Mouse (Mus musculus) liver, embryonic 13.5 days (tissue): Measurements from ENCODE around the gene Pbrm1. TPM values are rescaled to one million over a fixed set of nuclear protein-coding genes. Genes with fewer than 3 reads are reported as not detected.

Experiments
- ATAC-seq: fragments of 200-750 bp; cut with Nextera tagmentation; 2 replicates; pipeline ENCODE4 v1.8.0; 2017; ENCODE audit warnings: low read depth, mild to moderate bottlenecking, moderate number of reproducible peaks, moderate library complexity
- DNase-seq: peaks from one replicate; pipeline ENCODE4 v3.0.0; 2022
- H3K27ac ChIP-seq: fragments of 300-500 bp; sonication (generic); 2 replicates; pipeline ENCODE4 v1.5.1; 2015; ENCODE audit warnings: moderate library complexity, mild to moderate bottlenecking, inconsistent platforms
- H3K27me3 ChIP-seq: fragments of 300-500 bp; sonication (generic); 2 replicates; pipeline ENCODE4 v1.6.1; 2015; ENCODE audit warnings: mild to moderate bottlenecking, inconsistent platforms
- H3K36me3 ChIP-seq: fragments of 300-500 bp; sonication (generic); 2 replicates; pipeline ENCODE4 v1.6.1; 2015; ENCODE audit warnings: mild to moderate bottlenecking, inconsistent platforms
- H3K4me1 ChIP-seq: fragments of 300-500 bp; sonication (generic); replicated peaks from 2 replicates; pipeline ENCODE4 v1.6.1; 2015; ENCODE audit warnings: inconsistent platforms
- H3K4me2 ChIP-seq: fragments of 300-500 bp; sonication (generic); 2 replicates; pipeline ENCODE4 v1.6.1; 2015; ENCODE audit warnings: inconsistent platforms, mild to moderate bottlenecking, moderate library complexity
- H3K4me3 ChIP-seq: fragments of 300-500 bp; sonication (generic); replicated peaks from 2 replicates; pipeline ENCODE4 v1.5.1; 2015; ENCODE audit warnings: mild to moderate bottlenecking, inconsistent platforms
- H3K9ac ChIP-seq: fragments of 300-500 bp; sonication (generic); 2 replicates; pipeline ENCODE4 v1.6.1; 2015; ENCODE audit warnings: mild to moderate bottlenecking, inconsistent platforms
- H3K9me3 ChIP-seq: fragments of 300-500 bp; sonication (generic); replicated peaks from 2 replicates; pipeline ENCODE4 v1.6.1; 2016; ENCODE audit warnings: inconsistent platforms
- WGBS: fragments of 180-500 bp; shearing (Covaris S2); methylation state at CpG from one replicate; pipeline ENCODE4 v1.1.7; 2015; ENCODE audit not compliant: insufficient replicate concordance; 5-methylcytosine and 5-hydroxymethylcytosine counted together
- polyA plus RNA-seq: library from polyadenylated mRNA; unstranded; fragments of >200 nt; fragmentation: Nextera tagmentation; extraction: Ambion mirVana; gene quantifications from 2 replicates; pipeline ENCODE4 v1.2.1, GENCODE M21; 2015

Gene Pbrm1
- polyA plus RNA-seq, 1 experiment from 2014 or later, result 65.7 TPM

DNA sequence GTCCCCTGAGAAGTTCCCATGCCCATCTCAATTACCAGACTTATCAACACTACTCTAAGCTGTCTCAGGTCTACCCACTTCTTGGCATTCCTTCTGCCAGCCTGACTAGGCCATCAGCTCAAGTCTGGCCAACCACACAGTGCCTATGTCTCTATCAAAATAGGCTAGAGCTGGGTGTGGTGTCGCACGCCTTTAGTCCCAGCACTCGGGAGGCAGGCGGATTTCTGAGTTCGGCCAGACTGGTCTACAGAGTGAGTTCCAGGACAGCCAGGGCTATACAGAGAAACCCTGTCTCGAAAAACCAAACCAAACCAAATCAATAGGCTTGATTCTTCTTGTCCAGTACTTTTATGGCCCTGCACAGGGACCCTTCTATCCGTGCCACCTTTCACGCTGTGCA, 107.9 kb downstream of the Pbrm1 start:
- DNase-seq (no peak), ATAC-seq (no peak)
- Histone ChIP-seq H3K36me3 (peaks cover 25% of the 10 kb centered on the region), H3K27me3 (no peaks in the 10 kb centered on the region), H3K9ac (peak overlapping the region; percentile 67), H3K4me2 (peak overlapping the region; percentile 68), H3K4me3 (peak overlapping the region; percentile 42), H3K9me3 (no peaks in the 10 kb centered on the region), H3K4me1 (peaks cover 64% of the 10 kb centered on the region), H3K27ac (peak overlapping the region; percentile 71)
- 57% methylated on average over 8 of the region's 8 CpGs for WGBS

GRCm38 (mm10) chr14:31128101-31128825, 109.3 kb downstream of the Pbrm1 start:
- 2% methylated on average over 23 of the region's 23 CpGs for WGBS
- DNase-seq (peak; percentile 34), ATAC-seq (peak; percentile 14)
- Histone ChIP-seq H3K9me3 (no peaks in the 10 kb centered on the region), H3K4me2 (peak overlapping the region; percentile 99), H3K27me3 (no peaks in the 10 kb centered on the region), H3K4me1 (peaks cover 77% of the 10 kb centered on the region), H3K4me3 (peak overlapping the region; percentile 81), H3K36me3 (peaks cover 18% of the 10 kb centered on the region), H3K27ac (peak overlapping the region; percentile 91), H3K9ac (peak overlapping the region; percentile 93)

- no peaks in the 10 kb centered on the region for H3K27me3 ChIP-seq
- 0% methylated on average over 33 of the region's 33 CpGs for WGBS
- H3K4me2 ChIP-seq, result peak within 1 kb of the TSS; percentile 99
- H3K4me3 ChIP-seq, result peak within 1 kb of the TSS; percentile 81
- H3K36me3 ChIP-seq, result peaks cover 13% of the 10 kb centered on the region
- H3K27ac ChIP-seq, result peak within 1 kb of the TSS; percentile 91
- ATAC-seq, result peak; percentile 91
- H3K4me1 ChIP-seq, result peaks cover 81% of the 10 kb centered on the region
- H3K9me3 ChIP-seq, result no peaks in the 10 kb centered on the region
- DNase-seq, result peak; percentile 97
- peak within 1 kb of the TSS; percentile 93 for H3K9ac ChIP-seq
Observed at GRCm38 (mm10) chr14:31128826-31129219, 109.9 kb downstream of the Pbrm1 start, which contains the start of gene Smim4. Gene Smim4, minus strand, starts transcription at chr14:31128956.

GRCm38 (mm10) chr14:31129326-31130235, 110.6 kb downstream of the Pbrm1 start:
- 59% methylated on average over 15 of the region's 15 CpGs for WGBS

DNA sequence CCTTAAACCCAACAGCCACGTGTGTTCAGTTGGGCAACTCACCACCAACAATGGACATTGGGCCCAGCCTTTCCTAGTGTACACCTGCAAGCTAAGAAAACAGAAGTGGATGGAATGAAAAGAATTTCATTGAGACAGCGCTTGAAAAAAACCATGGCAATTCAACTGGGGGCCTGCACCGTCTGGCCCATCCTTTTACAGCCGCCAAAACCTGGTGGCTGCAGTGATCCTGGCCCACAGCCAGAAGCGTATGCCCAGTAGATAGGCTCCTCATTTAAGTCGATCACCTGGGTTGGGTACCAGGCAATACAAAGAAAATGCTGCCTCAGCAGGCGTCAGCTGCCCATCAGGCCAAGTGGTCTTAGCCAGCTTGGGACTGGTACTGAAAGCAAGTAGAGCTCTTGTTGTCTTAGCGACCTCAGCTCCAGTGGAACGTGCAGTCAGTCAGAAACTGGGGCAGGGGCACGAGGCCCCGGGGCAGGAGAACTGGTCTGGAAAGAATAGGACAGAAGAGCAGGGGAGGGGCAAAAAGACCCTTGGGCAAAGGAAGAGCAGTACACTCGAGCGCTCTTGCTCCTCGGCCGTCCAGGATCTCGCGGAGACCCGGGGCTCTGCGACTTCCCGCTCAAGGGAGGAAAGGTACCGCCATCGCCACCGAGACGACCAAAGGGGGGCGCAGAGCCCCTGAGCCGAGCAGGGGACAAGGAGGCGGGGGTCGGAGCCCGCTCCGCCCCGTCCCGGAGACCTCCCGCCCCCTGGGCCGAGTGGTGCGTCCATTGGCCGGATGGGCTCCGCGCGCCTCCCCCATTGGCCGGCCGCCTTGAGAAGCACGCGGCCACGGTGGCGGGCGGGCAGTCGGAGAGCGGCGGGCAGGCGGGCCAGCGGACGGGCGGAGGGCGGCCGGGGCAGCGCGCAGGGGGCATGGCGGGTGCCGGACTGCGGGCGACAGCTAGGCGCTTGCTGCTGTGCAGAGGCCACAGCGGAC, 111.6 kb downstream of the Pbrm1 start, which contains the start of gene Nt5dc2:
Gene Nt5dc2 (plus strand): TSS at position 818 of the 985 bp plus-strand sequence.
- H3K4me3 ChIP-seq, result peak within 1 kb of the TSS; percentile 87
- no peaks in the 10 kb centered on the region for H3K9me3 ChIP-seq
- peak within 1 kb of the TSS; percentile 82 for H3K27ac ChIP-seq
- H3K4me2 ChIP-seq, result peak within 1 kb of the TSS; percentile 99
- peaks cover 70% of the 10 kb centered on the region for H3K4me1 ChIP-seq
- WGBS, result 7% methylated on average over 57 of the region's 63 CpGs
- ATAC-seq, result peak; percentile 66
- H3K36me3 ChIP-seq, result peaks cover 19% of the 10 kb centered on the region
- DNase-seq, result peak; percentile 81
- H3K27me3 ChIP-seq, result no peaks in the 10 kb centered on the region
- H3K9ac ChIP-seq, result peak within 1 kb of the TSS; percentile 94

More at GRCm38 (mm10) chr14:31129326-31130235, 110.6 kb downstream of the Pbrm1 start:
- ATAC-seq (no peak), DNase-seq (no peak)
- Histone ChIP-seq H3K27me3 (no peaks in the 10 kb centered on the region), H3K4me2 (peak overlapping the region; percentile 99), H3K4me1 (peaks cover 80% of the 10 kb centered on the region), H3K4me3 (peak overlapping the region; percentile 81), H3K9ac (peak overlapping the region; percentile 60), H3K9me3 (no peaks in the 10 kb centered on the region), H3K36me3 (peaks cover 13% of the 10 kb centered on the region), H3K27ac (peak overlapping the region; percentile 82)

GRCm38 (mm10) chr14:31131272-31131821, 112.4 kb downstream of the Pbrm1 start:
- Histone ChIP-seq H3K9ac (peak overlapping the region; percentile 94), H3K4me3 (peak overlapping the region; percentile 87), H3K9me3 (no peaks in the 10 kb centered on the region), H3K27ac (peak overlapping the region; percentile 82), H3K36me3 (peaks cover 24% of the 10 kb centered on the region), H3K4me1 (peaks cover 62% of the 10 kb centered on the region), H3K4me2 (peak overlapping the region; percentile 99), H3K27me3 (no peaks in the 10 kb centered on the region)
- ATAC-seq (no peak; the same call in 1 of the 2 replicates), DNase-seq (no peak)
- under 1% methylated on average over 43 of the region's 43 CpGs for WGBS

GRCm38 (mm10) chr14:31132031-31132430, 113.1 kb downstream of the Pbrm1 start:
- WGBS, result 4% methylated on average over 6 of the region's 6 CpGs
- H3K4me3 ChIP-seq, result peak overlapping the region; percentile 87
- H3K4me2 ChIP-seq, result peak overlapping the region; percentile 99
- peaks cover 55% of the 10 kb centered on the region for H3K4me1 ChIP-seq
- no peaks in the 10 kb centered on the region for H3K27me3 ChIP-seq
- peak overlapping the region; percentile 82 for H3K27ac ChIP-seq
- peak overlapping the region; percentile 94 for H3K9ac ChIP-seq
- H3K9me3 ChIP-seq, result no peaks in the 10 kb centered on the region
- peak; percentile 53 for DNase-seq
- ATAC-seq, result peak; percentile 14; the same call in 1 of the 2 replicates
- peaks cover 31% of the 10 kb centered on the region for H3K36me3 ChIP-seq

- WGBS, result 74% methylated on average over 7 of the region's 7 CpGs
- peak overlapping the region; percentile 82 for H3K27ac ChIP-seq
- no peaks in the 10 kb centered on the region for H3K9me3 ChIP-seq
- peak overlapping the region; percentile 87 for H3K4me3 ChIP-seq
- peak overlapping the region; percentile 94 for H3K9ac ChIP-seq
- peak overlapping the region; percentile 99 for H3K4me2 ChIP-seq
- H3K27me3 ChIP-seq, result no peaks in the 10 kb centered on the region
- ATAC-seq (no peak), DNase-seq (peak; percentile 31)
- H3K36me3 ChIP-seq, result peaks cover 36% of the 10 kb centered on the region
- H3K4me1 ChIP-seq, result peaks cover 50% of the 10 kb centered on the region
Observed at GRCm38 (mm10) chr14:31132491-31132975, 113.6 kb downstream of the Pbrm1 start.

GRCm38 (mm10) chr14:31133023-31133665, 114.2 kb downstream of the Pbrm1 start:
- ATAC-seq, result no peak
- WGBS, result 65% methylated on average over 11 of the region's 11 CpGs
- DNase-seq, result no peak

More at GRCm38 (mm10) chr14:31133023-31133665, 114.2 kb downstream of the Pbrm1 start:
- peak overlapping the region; percentile 94; the same call in 1 of the 2 replicates for H3K9ac ChIP-seq
- H3K36me3 ChIP-seq, result peaks cover 42% of the 10 kb centered on the region
- peak overlapping the region; percentile 99 for H3K4me2 ChIP-seq
- H3K4me1 ChIP-seq, result peaks cover 48% of the 10 kb centered on the region
- peak overlapping the region; percentile 82; the same call in 1 of the 2 replicates for H3K27ac ChIP-seq
- no peaks in the 10 kb centered on the region for H3K9me3 ChIP-seq
- peak overlapping the region; percentile 87 for H3K4me3 ChIP-seq
- H3K27me3 ChIP-seq, result no peaks in the 10 kb centered on the region
